Mouse (Mus musculus) lung, postnatal 0 days (tissue): Measurements from ENCODE around the gene Gm4450.

Experiments
- CTCF ChIP-seq: IDR thresholded peaks from 2 replicates; pipeline ENCODE4 v1.5.1; 2016; ENCODE audit warnings: antibody characterized with exemption, mild to moderate bottlenecking
- EP300 ChIP-seq: IDR thresholded peaks from 2 replicates; pipeline ENCODE4 v1.6.1; 2016; ENCODE audit warnings: antibody characterized with exemption, mild to moderate bottlenecking, control low read depth

DNA sequence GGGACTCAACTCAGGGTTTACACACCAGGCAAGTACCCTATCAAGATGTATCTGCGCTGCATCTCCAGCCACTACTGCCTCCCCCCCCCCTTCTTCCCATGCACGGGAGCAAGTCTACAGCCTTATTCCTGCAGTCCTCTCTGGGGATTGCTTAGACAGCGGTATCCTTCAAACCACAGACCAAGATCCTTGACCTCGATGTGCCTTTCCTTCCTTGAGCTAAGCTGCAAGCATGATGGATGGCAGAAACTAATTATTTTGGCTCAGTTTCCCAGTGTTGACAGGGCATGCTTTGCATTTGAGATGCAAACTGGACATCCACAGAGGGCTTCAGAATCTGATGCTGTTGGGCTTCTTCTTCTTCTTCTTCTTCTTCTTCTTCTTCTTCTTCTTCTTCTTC is 34.0 kb downstream of the Gm4450 start:
- TF ChIP-seq CTCF (no peak), EP300 (no peak)
